Mouse (Mus musculus) midbrain, embryonic 12.5 days (tissue): Measurements from ENCODE around the gene Nt5c2. TPM values are rescaled to one million over a fixed set of nuclear protein-coding genes. Genes with fewer than 3 reads are reported as not detected.

Experiments
- ATAC-seq: fragments of 200-750 bp; cut with Nextera tagmentation; 2 replicates; pipeline ENCODE4 v1.8.0; 2017; ENCODE audit warnings: low read depth, moderate TSS enrichment, moderate library complexity; ENCODE audit not compliant: low FRiP score
- H3K27ac ChIP-seq: fragments of 300-500 bp; sonication (generic); replicated peaks from 2 replicates; pipeline ENCODE4 v1.5.1; 2016; ENCODE audit warnings: mild to moderate bottlenecking
- H3K27me3 ChIP-seq: fragments of 300-500 bp; sonication (generic); 2 replicates; pipeline ENCODE4 v1.6.1; 2016; ENCODE audit warnings: mild to moderate bottlenecking
- H3K36me3 ChIP-seq: fragments of 300-500 bp; sonication (generic); 2 replicates; pipeline ENCODE4 v1.6.1; 2016
- H3K4me1 ChIP-seq: fragments of 300-500 bp; sonication (generic); 2 replicates; pipeline ENCODE4 v1.6.1; 2016
- H3K4me2 ChIP-seq: fragments of 300-500 bp; sonication (generic); replicated peaks from 2 replicates; pipeline ENCODE4 v1.6.1; 2016; ENCODE audit warnings: mild to moderate bottlenecking, moderate library complexity
- H3K4me3 ChIP-seq: fragments of 300-500 bp; sonication (generic); 2 replicates; pipeline ENCODE4 v1.5.1; 2016; ENCODE audit warnings: mild to moderate bottlenecking
- H3K9ac ChIP-seq: fragments of 300-500 bp; sonication (generic); replicated peaks from 2 replicates; pipeline ENCODE4 v1.6.1; 2016; ENCODE audit warnings: mild to moderate bottlenecking, moderate library complexity
- H3K9me3 ChIP-seq: fragments of 300-500 bp; sonication (generic); 2 replicates; pipeline ENCODE4 v1.6.1; 2016; ENCODE audit warnings: mild to moderate bottlenecking
- WGBS: fragments of 180-500 bp; shearing (Covaris S2); methylation state at CpG from one replicate; pipeline ENCODE4 v1.1.7; 2016; 5-methylcytosine and 5-hydroxymethylcytosine counted together
- polyA plus RNA-seq: library from polyadenylated mRNA; unstranded; fragments of >200 nt; fragmentation: Nextera tagmentation; extraction: Ambion mirVana; gene quantifications from 2 replicates; pipeline ENCODE4 v1.2.1, GENCODE M21; 2016

The Nt5c2 gene
- polyA plus RNA-seq, 1 experiment from 2014 or later, result 84.8 TPM

DNA sequence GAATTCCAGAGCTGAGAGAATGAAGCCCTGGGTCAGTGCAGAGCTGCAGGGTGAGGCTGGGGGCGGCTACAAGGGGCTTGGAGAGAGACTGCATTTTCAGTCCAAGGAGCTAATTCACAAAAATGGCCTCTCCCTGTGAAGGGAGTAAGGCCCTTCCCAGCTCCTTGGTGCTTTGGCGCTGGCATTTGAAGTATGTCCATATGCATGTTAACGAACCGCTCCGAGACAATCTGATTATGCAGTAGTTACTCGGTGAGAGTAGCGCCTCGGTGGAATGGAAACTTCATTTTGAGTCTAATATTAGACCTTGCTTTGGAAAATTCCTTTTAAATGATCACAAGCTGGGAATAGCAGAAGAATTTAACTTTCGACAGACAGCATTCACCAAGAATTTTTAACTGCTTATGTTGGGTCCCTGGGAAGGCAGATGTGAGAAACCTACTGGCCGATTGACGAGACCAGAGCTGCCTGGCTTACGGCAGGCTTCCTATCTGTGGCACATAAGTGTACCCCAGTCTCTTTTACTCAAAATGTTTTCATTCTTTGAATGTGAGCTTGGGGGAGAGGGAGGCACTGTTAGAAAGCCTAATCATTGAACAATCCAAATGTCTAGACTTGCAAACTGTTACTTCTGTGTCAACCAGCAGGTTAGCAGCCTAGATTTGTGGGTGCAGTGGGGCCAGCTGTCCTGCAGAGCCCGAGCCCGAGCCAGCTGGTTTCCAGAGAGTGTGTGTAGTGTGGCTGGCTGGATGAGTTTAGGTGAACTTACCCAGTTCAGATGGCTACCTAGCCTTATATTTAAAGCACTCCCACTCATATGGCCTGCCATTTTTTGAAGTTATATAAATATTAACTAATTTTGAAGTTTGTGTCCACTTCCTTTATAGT, 166.3 kb downstream of the Nt5c2 start:
- H3K4me2 ChIP-seq, result no peak overlapping the region
- H3K4me1 ChIP-seq, result peaks cover 8% of the 10 kb centered on the region
- H3K27ac ChIP-seq, result no peak overlapping the region; the same call in 1 of the 2 replicates
- no peak overlapping the region for H3K4me3 ChIP-seq
- 65% methylated on average over 14 of the region's 14 CpGs for WGBS
- H3K27me3 ChIP-seq, result no peaks in the 10 kb centered on the region
- no peaks in the 10 kb centered on the region for H3K9me3 ChIP-seq
- H3K36me3 ChIP-seq, result no peaks in the 10 kb centered on the region
- ATAC-seq, result no peak
- no peak overlapping the region for H3K9ac ChIP-seq

DNA sequence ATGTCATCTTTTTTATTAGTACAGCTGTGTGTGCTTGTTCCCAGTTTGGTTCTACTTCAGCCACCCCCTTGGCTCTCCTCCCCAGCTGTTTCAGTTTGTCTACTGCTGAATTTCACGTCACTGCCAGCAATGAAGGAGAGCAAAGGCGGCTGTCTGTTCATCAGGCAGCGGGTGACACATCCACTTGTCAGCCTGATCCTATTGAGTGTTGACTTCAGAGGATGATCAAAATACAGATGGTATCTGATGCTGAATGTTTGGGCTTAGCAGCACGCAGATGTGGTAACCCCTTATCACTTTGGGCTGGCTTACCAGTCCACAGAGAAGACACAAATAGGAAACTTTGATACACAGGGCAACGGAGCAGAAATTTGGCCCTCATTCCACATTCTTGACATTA, 168.5 kb downstream of the Nt5c2 start:
- H3K27ac ChIP-seq, result no peak overlapping the region
- no peaks in the 10 kb centered on the region for H3K9me3 ChIP-seq
- peaks cover 8% of the 10 kb centered on the region for H3K4me1 ChIP-seq
- H3K9ac ChIP-seq, result no peak overlapping the region
- ATAC-seq, result no peak
- no peaks in the 10 kb centered on the region for H3K36me3 ChIP-seq
- no peaks in the 10 kb centered on the region for H3K27me3 ChIP-seq
- H3K4me2 ChIP-seq, result no peak overlapping the region
- WGBS, result 87% methylated on average over 5 of the region's 5 CpGs
- H3K4me3 ChIP-seq, result no peak overlapping the region

DNA sequence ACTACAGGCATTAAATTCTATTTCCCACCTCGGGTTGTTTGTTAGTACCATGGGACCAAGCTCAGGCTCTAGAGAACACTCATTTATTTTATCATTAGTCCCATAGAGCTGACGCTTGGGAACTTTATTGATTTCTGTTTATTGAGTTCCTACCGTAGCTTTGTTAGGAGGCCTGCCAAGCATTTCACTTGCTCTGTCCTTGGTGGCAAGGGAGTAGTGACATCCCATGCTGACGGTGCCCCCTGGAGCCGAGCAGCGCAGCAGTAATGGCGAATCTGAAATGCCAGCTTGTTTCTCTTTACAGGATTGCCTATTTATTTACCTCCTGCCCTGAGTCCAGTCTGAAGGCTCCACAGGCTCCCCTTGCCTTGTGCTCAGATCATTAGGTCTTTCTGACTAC, 168.9 kb downstream of the Nt5c2 start:
- 80% methylated on average over 7 of the region's 7 CpGs for WGBS
- no peak overlapping the region for H3K4me2 ChIP-seq
- no peak overlapping the region for H3K4me3 ChIP-seq
- H3K4me1 ChIP-seq, result peaks cover 8% of the 10 kb centered on the region
- H3K27me3 ChIP-seq, result no peaks in the 10 kb centered on the region
- no peaks in the 10 kb centered on the region for H3K9me3 ChIP-seq
- H3K36me3 ChIP-seq, result no peaks in the 10 kb centered on the region
- no peak overlapping the region for H3K27ac ChIP-seq
- H3K9ac ChIP-seq, result no peak overlapping the region
- no peak for ATAC-seq

DNA sequence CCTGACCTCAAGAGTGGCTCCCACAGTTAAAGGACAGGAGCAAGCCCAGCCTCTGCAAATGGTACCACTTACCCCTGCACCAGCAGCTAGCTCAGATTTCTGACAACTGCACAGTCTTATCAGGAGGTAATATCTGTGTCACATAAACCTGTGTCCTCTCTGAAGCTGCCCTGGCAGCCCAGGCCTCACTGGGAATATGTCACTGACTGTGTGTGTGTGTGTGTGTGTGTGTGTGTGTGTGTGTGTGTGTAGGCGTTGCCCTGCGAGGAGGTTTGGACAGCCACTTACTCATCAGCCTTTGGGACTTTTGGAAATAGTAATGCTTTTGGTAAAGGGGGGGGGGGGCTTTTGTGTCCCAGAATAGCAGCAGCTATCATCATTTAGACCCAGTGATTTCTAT, 171.9 kb downstream of the Nt5c2 start:
- Histone ChIP-seq H3K9ac (no peak overlapping the region), H3K4me3 (no peak overlapping the region), H3K9me3 (no peaks in the 10 kb centered on the region), H3K4me1 (no peaks in the 10 kb centered on the region), H3K27me3 (no peaks in the 10 kb centered on the region), H3K27ac (no peak overlapping the region), H3K36me3 (no peaks in the 10 kb centered on the region), H3K4me2 (no peak overlapping the region)
- no peak for ATAC-seq
- WGBS, result 93% methylated on average over 2 of the region's 2 CpGs

DNA sequence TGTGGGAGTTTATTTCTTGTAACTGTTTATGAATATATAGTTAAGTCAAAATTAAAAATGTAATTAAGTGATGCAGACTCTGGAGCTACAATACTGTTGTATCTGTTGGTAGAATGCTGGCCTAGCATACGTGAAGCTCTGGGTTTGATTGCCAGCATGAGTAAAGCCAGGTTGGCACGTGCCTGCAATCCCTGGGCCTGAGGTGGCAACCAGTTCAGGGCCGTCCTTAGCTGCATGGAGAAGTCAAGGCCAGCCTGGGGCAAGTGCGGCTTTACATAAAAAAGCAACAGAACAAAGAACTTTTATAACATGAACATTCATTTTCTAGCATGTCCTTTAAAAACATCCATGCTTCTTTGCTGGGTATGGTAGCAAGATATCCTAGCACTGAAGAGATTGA, 173.9 kb downstream of the Nt5c2 start:
- ATAC-seq, result no peak
- Histone ChIP-seq H3K27me3 (no peaks in the 10 kb centered on the region), H3K4me1 (no peaks in the 10 kb centered on the region), H3K27ac (no peak overlapping the region), H3K36me3 (no peaks in the 10 kb centered on the region), H3K4me3 (no peak overlapping the region), H3K9me3 (no peaks in the 10 kb centered on the region), H3K9ac (no peak overlapping the region), H3K4me2 (no peak overlapping the region)
- WGBS, result 87% methylated on average over 4 of the region's 4 CpGs

DNA sequence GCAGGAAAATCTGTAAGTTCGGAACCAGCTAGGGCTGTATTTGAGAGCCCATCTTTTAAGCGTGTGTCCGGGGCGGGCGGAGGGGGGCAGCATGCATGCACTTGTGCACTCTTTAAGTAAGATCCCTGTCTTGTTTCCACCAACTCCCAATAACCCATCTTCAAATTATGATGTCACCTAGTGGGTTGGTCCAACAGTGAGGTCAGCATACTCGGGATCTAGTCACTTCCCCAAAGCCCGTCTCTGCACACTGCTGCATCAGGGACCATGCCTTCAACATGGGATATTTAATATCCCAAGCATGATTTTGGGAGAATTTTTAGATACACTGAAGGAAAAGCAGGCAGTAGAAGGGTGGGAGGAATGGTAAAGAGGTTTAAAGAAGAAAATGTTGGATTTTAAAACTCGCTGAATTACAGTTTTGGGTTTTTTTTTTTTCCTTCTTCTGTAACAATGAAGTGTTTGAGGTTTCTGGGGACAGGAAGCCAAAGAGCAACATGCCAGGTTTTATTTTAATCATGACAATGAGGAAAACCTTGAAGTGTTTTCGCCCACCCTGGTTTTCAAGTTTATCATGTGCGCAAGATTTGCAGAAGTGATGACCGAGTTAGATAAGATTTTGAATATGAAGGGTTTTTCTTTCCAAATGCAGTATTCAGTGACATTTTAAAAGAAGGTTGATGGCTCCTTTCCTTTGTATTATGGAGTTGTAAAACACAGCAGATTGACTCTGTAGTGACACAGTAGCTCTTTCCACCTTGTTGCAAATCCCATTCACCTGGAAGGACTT, 177.5 kb downstream of the Nt5c2 start:
- no peak for ATAC-seq
- no peak overlapping the region for H3K27ac ChIP-seq
- no peak overlapping the region for H3K4me3 ChIP-seq
- no peaks in the 10 kb centered on the region for H3K36me3 ChIP-seq
- H3K9me3 ChIP-seq, result no peaks in the 10 kb centered on the region
- H3K27me3 ChIP-seq, result no peaks in the 10 kb centered on the region
- 93% methylated on average over 11 of the region's 11 CpGs for WGBS
- H3K4me1 ChIP-seq, result no peaks in the 10 kb centered on the region
- H3K9ac ChIP-seq, result no peak overlapping the region
- H3K4me2 ChIP-seq, result no peak overlapping the region

DNA sequence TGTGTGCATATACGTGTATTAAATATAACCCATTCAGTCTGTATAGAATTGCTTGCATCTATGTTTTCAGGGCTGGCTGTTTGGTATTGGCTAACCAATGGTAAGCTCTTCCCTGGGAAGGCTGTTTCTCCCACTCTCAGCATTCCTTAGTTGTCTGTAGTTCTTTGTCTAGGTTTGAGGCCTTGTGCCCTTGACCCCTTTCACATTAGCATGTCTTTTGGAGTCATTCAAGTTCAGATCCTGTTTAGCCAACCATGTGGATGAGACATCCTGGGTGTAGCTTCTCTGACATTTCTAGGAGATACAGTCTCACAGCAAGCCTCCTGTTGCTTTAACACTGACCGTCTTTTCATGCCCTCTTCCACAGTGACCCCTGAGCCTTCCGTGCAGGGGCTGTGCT, 178.9 kb downstream of the Nt5c2 start:
- H3K4me3 ChIP-seq, result no peak overlapping the region
- no peaks in the 10 kb centered on the region for H3K36me3 ChIP-seq
- no peak overlapping the region for H3K4me2 ChIP-seq
- no peaks in the 10 kb centered on the region for H3K27me3 ChIP-seq
- no peak overlapping the region for H3K9ac ChIP-seq
- ATAC-seq, result no peak
- H3K27ac ChIP-seq, result no peak overlapping the region
- H3K4me1 ChIP-seq, result no peaks in the 10 kb centered on the region
- 58% methylated on average over 3 of the region's 3 CpGs for WGBS
- no peaks in the 10 kb centered on the region for H3K9me3 ChIP-seq

DNA sequence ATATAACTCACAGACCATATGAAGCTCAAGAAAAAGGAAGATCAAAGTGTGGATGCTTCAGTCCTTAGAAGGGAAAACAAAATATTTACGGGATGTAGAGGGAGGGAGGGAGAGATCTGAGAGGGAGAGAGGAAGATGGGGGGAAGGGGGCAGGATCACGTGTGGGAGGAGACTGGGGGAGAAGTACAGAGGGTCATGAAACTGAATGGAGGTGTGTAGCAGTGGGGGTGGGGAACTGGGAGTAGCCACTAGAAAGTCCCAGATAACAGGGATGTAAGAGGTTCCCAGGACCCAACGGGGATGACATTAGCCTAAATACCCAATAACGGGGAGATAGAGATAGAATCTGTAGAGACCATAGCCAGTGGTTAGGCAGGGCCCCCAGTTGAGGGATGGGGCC, 179.6 kb downstream of the Nt5c2 start:
- 75% methylated on average over 4 of the region's 4 CpGs for WGBS
- Histone ChIP-seq H3K9me3 (no peaks in the 10 kb centered on the region), H3K4me1 (no peaks in the 10 kb centered on the region), H3K9ac (no peak overlapping the region), H3K27me3 (no peaks in the 10 kb centered on the region), H3K4me3 (no peak overlapping the region), H3K4me2 (no peak overlapping the region), H3K36me3 (no peaks in the 10 kb centered on the region), H3K27ac (no peak overlapping the region)
- no peak for ATAC-seq

DNA sequence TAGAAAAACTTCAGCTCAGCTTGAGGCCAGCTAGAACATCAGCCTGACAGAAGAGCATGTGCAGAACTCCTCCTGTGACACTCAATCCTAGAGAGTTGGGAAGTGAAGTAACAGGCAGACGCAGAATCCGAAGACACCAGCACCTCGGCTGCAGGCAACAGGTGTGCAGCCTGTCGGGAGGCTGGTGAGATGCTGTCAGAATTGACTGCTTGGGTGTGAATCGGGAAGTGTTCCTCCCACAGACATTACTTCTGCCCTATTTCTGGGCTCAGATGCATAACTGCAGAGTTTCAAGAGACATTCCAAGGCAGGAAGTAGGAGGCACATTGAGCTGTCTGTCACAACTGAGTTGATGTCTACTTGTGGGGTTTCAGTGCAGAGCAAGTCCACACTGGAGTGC, 180.7 kb downstream of the Nt5c2 start:
- Histone ChIP-seq H3K27me3 (no peaks in the 10 kb centered on the region), H3K4me3 (no peak overlapping the region), H3K36me3 (no peaks in the 10 kb centered on the region), H3K4me1 (no peaks in the 10 kb centered on the region), H3K9ac (no peak overlapping the region), H3K27ac (no peak overlapping the region), H3K4me2 (no peak overlapping the region), H3K9me3 (no peaks in the 10 kb centered on the region)
- 92% methylated on average over 5 of the region's 5 CpGs for WGBS
- ATAC-seq, result no peak

Other genes with a start within 250 kb of the Nt5c2 start
- 368 and 390 TPM in 2 replicates for gene Ina, start 455 bp downstream of the Nt5c2 start, polyA plus RNA-seq
- 32.6 and 33.8 TPM in 2 replicates for gene Pcgf6, start 35.8 kb upstream of the Nt5c2 start, polyA plus RNA-seq
- 11.6 and 12.1 TPM in 2 replicates for gene Taf5, start 52.6 kb upstream of the Nt5c2 start, polyA plus RNA-seq
- gene Usmg5, start 75.5 kb upstream of the Nt5c2 start, polyA plus RNA-seq, result 1,210 and 1,249 TPM in 2 replicates
- gene Pdcd11, start 75.6 kb upstream of the Nt5c2 start, polyA plus RNA-seq, result 10.6 and 12.9 TPM in 2 replicates
- 1.3 and 2.3 TPM in 2 replicates for gene Calhm2, start 123.1 kb upstream of the Nt5c2 start, polyA plus RNA-seq
- gene Calhm1, start 129.1 kb upstream of the Nt5c2 start, polyA plus RNA-seq, result not detected in 2 replicates
- not detected in 2 replicates for gene Calhm3, start 142.6 kb upstream of the Nt5c2 start, polyA plus RNA-seq
- gene Neurl1a, start 163.7 kb upstream of the Nt5c2 start, polyA plus RNA-seq, result 4.8 and 5.2 TPM in 2 replicates